Mouse (Mus musculus): ENCODE data around the gene Gpr27. TPM values are rescaled to one million over a fixed set of nuclear protein-coding genes. Genes with fewer than 3 reads are reported as not detected.

Gene Gpr27
- not detected for polyA plus RNA-seq (2017; shearing (Covaris generic))

GRCm38 (mm10) chr6:99692206-99692915, at the start of gene Gpr27:
Gene Gpr27, plus strand, starts transcription at chr6:99692679.

DNA sequence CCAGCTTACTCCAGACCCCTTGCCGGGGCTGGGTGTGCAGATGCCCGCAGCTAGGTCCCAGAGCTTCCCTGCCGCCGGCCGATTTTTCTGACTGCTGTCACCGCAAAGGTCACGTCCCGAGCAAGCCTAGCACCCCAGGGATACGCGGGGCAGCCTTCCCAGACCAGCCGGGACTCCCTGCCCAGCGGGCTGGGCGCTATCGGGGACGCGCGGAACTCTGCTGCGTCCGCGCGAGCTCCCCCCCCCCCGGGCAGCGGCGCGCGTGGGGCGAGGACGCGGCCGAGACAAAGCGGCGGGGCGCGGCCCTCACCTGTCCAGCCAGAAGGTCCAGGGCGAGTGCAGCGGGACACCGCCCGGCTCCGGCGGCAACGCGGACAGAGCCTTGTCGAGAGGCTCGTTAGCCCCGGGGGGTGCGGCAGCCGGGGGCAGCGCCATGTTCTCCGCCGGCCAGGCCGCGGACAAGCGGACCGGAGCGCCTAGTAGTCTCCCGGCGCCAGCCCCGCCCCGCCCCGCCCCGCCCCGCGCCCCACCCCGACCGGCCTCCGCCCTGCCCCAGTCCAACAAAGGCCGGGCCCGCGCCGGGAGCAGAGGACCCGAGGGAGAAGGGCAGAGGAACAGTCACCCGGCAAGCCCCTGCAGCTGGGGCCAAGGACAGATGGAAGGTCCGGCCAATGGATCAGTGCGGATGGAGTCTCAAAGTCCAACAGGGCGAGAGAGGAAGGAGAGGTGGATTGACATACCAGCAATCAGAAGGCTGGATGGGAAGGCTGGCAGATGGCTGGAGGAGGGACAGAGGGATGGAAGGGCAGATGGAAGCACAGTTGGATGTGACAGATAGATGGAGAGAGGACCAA, 25.9 kb upstream of the Gpr27 start, which contains the start of the genes Eif4e3 and Gm20696:
Eif4e3 (minus strand) TSS at position 454 of the 854 bp plus-strand sequence.
Gm20696 (minus strand) TSS at position 480 of the 854 bp plus-strand sequence.

DNA sequence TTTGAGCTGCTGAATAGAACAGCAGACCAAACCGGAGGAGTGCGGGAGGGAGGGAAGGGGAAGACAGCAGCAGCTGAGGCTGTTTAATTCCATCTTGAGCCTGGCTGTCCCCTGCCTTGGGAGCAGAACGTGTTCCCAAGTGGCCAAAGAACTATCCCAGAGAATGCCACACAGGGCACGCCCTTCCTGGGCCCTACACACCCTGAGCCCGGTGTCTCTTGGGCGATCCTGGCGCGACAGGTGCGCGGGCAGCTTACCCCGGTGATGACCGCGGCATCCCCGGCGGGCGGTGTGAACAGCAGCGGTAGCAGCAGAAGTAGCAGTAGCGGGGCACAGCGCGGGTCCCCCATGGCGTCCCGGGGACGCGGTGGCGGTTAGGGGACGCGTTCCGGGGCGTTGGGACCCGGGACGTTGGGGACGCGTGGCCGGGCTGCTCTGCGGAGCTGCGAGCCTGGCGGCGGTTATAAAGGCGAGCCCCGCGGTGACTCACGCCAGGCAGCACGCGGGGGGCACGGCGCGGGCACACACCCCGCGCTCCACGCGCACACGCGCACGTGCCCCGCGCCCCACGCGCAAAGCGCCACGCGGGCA, 33.6 kb downstream of the Gpr27 start, which contains the start of gene Prok2:
Prok2 (minus strand) TSS at position 422 of the 591 bp plus-strand sequence.

Other genes with a start within 250 kb of the Gpr27 start
- gene Foxp1, start 170.0 kb upstream of the Gpr27 start, polyA plus RNA-seq (2017; shearing (Covaris generic)), result 649 TPM
- gene Eif4e3, start 25.9 kb upstream of the Gpr27 start, polyA plus RNA-seq (2017; shearing (Covaris generic)), result 22.9 TPM
- 26.1 TPM for gene Gm20696, start 25.9 kb upstream of the Gpr27 start, polyA plus RNA-seq (2017; shearing (Covaris generic))
- gene Prok2, start 33.7 kb downstream of the Gpr27 start, polyA plus RNA-seq (2017; shearing (Covaris generic)), result not detected

All from naive thymus-derived CD4-positive, alpha-beta T cell, adult 5 months (primary cell).